Mouse (Mus musculus) midbrain, embryonic 11.5 days (tissue): ENCODE measurements at regions not wholly inside any gene's neighbourhood (a gene's known extent, or its start where the extent isn't known, plus 50 kb on each side); places are given as distances from the start of the nearest gene placed in this dataset.

Source experiments
- ATAC-seq: fragments of 200-750 bp; cut with Nextera tagmentation; 2 replicates; pipeline ENCODE4 v1.8.0; 2017; ENCODE audit warnings: moderate TSS enrichment, moderate library complexity; ENCODE audit not compliant: low FRiP score
- DNase-seq: peaks from one replicate; pipeline ENCODE4 v3.0.0; 2015; ENCODE audit warnings: low spot score; ENCODE audit errors: missing footprints
- H3K27ac ChIP-seq: fragments of 300-500 bp; sonication (generic); 2 replicates; pipeline ENCODE4 v1.5.1; 2014; ENCODE audit warnings: low read depth, low read length
- H3K27me3 ChIP-seq: fragments of 300-500 bp; sonication (generic); 2 replicates; pipeline ENCODE4 v1.6.1; 2014; ENCODE audit warnings: mild to moderate bottlenecking, low read length, moderate library complexity, mixed read lengths; ENCODE audit not compliant: control insufficient read depth, insufficient read depth
- H3K36me3 ChIP-seq: fragments of 300-500 bp; sonication (generic); 2 replicates; pipeline ENCODE4 v1.6.1; 2014; ENCODE audit warnings: mild to moderate bottlenecking, low read length, moderate library complexity, mixed read lengths; ENCODE audit not compliant: control insufficient read depth, insufficient read depth
- H3K4me1 ChIP-seq: fragments of 300-500 bp; sonication (generic); 2 replicates; pipeline ENCODE4 v1.6.1; 2014; ENCODE audit warnings: low read length; ENCODE audit not compliant: control insufficient read depth, insufficient read depth
- H3K4me2 ChIP-seq: fragments of 300-500 bp; sonication (generic); 2 replicates; pipeline ENCODE4 v1.6.1; 2014; ENCODE audit warnings: mild to moderate bottlenecking, moderate library complexity
- H3K4me3 ChIP-seq: fragments of 300-500 bp; sonication (generic); 2 replicates; pipeline ENCODE4 v1.5.1; 2014; ENCODE audit warnings: low read depth, low read length
- H3K9ac ChIP-seq: fragments of 300-500 bp; sonication (generic); 2 replicates; pipeline ENCODE4 v1.6.1; 2014; ENCODE audit warnings: low read length
- H3K9me3 ChIP-seq: fragments of 300-500 bp; sonication (generic); 2 replicates; pipeline ENCODE4 v1.6.1; 2016; ENCODE audit warnings: low read length; ENCODE audit not compliant: control insufficient read depth
- WGBS: fragments of 180-500 bp; shearing (Covaris S2); extraction: QIAGEN DNeasy Blood & Tissue Kit; methylation state at CpG from one replicate; pipeline ENCODE4 v1.1.7; 2014; 5-methylcytosine and 5-hydroxymethylcytosine counted together

- DNase-seq = no peak
- peaks cover 14% of the 10 kb centered on the region; the same call in 1 of the 2 replicates for H3K27me3 ChIP-seq
- no peak for ATAC-seq
- no peak overlapping the region for H3K4me2 ChIP-seq
- peaks cover 7% of the 10 kb centered on the region for H3K4me1 ChIP-seq
- no peak overlapping the region for H3K4me3 ChIP-seq
- H3K27ac ChIP-seq = no peak overlapping the region
- WGBS = 57% methylated on average over 7 of the region's 7 CpGs
- H3K9ac ChIP-seq = no peak overlapping the region
- H3K9me3 ChIP-seq = no peaks in the 10 kb centered on the region
- no peaks in the 10 kb centered on the region for H3K36me3 ChIP-seq
Measured at GRCm38 (mm10) chr13:94685191-94685590, 103.5 kb upstream of the Tbca start.

DNA sequence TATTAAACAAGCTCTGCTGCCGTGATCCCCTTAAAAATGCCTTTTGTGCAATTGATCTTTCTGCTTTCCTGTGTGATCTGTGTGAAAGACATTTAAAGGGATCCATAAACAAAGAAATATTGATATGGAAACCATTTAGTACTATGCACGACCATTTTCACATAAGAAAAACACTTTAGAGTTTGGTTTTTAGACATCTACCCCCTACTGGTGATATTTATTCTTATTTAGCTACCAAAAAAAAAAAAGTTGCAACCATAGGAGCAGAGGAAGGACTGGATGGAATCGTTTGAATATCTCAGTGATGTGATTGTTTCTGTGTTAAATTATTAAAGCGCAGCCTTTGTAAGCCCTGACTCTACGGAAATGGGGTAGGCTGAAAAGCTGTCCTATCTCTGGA lies 101.4 kb upstream of the Tbca start:
- DNase-seq (no peak), ATAC-seq (no peak)
- Histone ChIP-seq H3K27ac (no peak overlapping the region), H3K4me1 (no peaks in the 10 kb centered on the region), H3K27me3 (peaks cover 8% of the 10 kb centered on the region; the same call in 1 of the 2 replicates), H3K4me2 (no peak overlapping the region), H3K4me3 (no peak overlapping the region), H3K9me3 (no peaks in the 10 kb centered on the region), H3K36me3 (no peaks in the 10 kb centered on the region), H3K9ac (no peak overlapping the region)
- WGBS = 81% methylated on average over 5 of the region's 5 CpGs

DNA sequence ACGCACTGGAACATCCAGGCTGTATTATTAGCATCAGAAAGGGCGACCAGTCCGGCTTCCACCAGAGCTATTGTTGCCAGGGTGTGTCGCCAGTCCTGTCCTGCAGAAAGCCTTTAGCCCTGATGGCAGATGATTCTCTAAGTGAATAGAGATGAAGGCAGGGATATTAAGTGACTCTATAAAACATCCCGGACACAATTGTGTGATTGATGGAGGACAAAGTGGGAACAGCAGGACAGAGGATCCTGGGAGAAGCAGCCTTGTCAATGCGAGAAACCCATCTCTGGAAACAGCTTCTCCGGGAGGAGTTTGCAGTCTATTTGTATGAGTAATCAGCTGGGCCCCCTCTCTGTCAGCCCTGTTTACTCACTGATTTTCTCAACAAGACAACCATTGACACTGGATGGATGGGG lies 82.1 kb upstream of the Tbca start:
- H3K4me2 ChIP-seq = peak overlapping the region; percentile 20
- no peak overlapping the region for H3K27ac ChIP-seq
- DNase-seq (peak; percentile 94), ATAC-seq (peak; percentile 84)
- H3K4me1 ChIP-seq = peaks cover 31% of the 10 kb centered on the region
- 1% methylated on average over 7 of the region's 7 CpGs for WGBS
- H3K4me3 ChIP-seq = no peak overlapping the region
- H3K9me3 ChIP-seq = no peaks in the 10 kb centered on the region
- H3K9ac ChIP-seq = no peak overlapping the region
- H3K27me3 ChIP-seq = peaks cover 91% of the 10 kb centered on the region
- no peaks in the 10 kb centered on the region for H3K36me3 ChIP-seq

DNA sequence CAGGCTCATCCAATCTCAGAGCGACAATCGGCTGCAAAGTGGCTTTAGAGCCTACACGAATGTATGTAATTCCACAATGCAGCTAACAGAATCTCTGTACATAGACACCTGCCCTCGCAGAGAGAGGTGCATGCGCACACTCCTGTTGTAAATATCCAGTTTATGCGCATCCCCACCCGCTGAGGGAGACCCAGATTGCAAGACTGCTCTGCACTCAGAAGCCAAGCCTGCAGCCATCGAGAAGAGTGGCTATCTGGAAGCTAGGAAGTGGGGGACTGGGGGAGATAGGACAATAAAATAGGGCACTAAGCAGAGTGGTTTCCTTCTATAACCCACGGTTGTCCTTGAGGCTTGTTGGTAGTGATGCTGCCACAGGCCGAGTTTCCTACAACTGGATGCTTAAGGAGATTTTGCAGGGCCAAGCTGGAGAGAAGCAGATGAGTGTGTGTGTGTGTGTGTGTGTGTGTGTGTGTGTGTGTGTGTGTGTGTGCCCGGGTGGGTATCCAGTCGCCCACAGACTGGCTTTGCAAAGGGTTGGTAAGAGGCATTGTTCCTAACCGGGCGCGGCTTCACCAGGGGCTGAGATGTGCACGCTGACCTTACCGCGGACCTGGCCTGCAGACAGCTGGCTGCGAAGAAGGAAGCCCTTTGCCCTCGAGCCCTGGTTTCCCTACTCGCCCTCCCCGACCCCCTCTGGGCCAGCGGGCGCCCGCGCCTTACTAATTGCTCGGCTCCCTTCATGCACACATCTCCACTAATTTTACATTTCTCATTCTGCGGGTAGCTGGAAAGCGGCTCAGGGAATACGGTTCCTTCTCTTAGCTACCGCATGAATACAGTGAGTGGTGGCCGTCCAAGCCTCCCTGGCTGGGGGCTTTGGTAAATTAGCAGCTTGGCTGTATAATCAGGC lies 81.1 kb upstream of the Tbca start:
- Histone ChIP-seq H3K9me3 (no peaks in the 10 kb centered on the region), H3K27ac (no peak overlapping the region), H3K4me3 (no peak overlapping the region), H3K4me1 (peaks cover 29% of the 10 kb centered on the region), H3K9ac (no peak overlapping the region), H3K4me2 (peak overlapping the region; percentile 4; the same call in 1 of the 2 replicates), H3K36me3 (no peaks in the 10 kb centered on the region), H3K27me3 (peaks cover 92% of the 10 kb centered on the region)
- DNase-seq = peak; percentile 96
- ATAC-seq = no peak
- 2% methylated on average over 32 of the region's 32 CpGs for WGBS

GRCm38 (mm10) chr13:94708786-94709185 lies 79.9 kb upstream of the Tbca start:
- H3K9ac ChIP-seq = no peak overlapping the region
- peaks cover 25% of the 10 kb centered on the region for H3K4me1 ChIP-seq
- WGBS = 31% methylated on average over 5 of the region's 5 CpGs
- DNase-seq (peak; percentile 93), ATAC-seq (no peak)
- no peaks in the 10 kb centered on the region for H3K9me3 ChIP-seq
- H3K36me3 ChIP-seq = no peaks in the 10 kb centered on the region
- H3K4me2 ChIP-seq = no peak overlapping the region
- peaks cover 92% of the 10 kb centered on the region for H3K27me3 ChIP-seq
- H3K27ac ChIP-seq = no peak overlapping the region
- H3K4me3 ChIP-seq = no peak overlapping the region

DNA sequence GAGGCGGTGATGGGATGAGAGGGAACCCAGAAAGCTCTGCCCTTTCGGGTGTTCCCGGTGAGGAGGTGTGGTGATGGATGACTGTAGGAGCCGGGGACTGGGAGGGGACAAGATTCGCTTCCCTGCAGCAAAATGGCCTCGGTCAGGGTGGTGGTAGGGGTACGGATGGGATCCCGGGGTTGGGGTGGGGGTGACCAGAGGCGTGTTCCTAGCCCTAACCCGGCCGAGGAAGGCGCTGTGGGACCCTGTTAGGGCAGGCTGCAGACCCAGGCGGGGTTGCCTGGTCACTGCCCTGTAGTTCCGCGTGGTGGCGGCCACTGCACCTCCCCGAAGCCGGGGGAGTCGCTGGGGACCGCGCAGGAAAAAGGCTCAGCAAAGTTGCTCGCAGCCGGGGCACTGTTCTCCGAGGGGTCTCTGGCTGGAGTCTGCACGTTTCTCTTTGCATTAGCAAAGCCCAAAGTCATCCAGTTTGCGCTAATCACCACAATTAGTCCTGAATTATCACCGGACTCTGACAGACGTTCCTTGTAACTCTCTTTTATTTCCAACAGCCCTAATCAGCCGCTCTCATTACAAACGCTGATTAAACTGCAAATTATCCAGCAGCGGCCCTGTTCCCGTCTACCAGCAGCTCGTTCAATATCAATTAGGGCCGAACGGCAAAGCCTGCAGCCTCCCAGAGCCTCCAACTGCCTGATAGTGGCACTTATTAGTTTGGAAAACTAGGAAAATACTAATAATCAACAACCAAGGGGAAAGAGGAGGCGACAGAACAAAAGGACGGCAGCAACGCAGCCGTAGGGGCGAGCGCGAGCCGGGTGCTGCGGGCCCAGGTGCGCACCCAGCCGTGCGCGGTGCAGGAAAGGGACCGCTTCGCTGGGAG lies 78.8 kb upstream of the Tbca start:
- 1% methylated on average over 50 of the region's 50 CpGs for WGBS
- peaks cover 25% of the 10 kb centered on the region for H3K4me1 ChIP-seq
- peak overlapping the region; percentile 5; the same call in 1 of the 2 replicates for H3K4me3 ChIP-seq
- no peaks in the 10 kb centered on the region for H3K36me3 ChIP-seq
- DNase-seq = peak; percentile 97
- peak overlapping the region; percentile 29 for H3K4me2 ChIP-seq
- H3K27ac ChIP-seq = no peak overlapping the region
- no peak overlapping the region for H3K9ac ChIP-seq
- H3K27me3 ChIP-seq = peaks cover 94% of the 10 kb centered on the region
- no peaks in the 10 kb centered on the region for H3K9me3 ChIP-seq
- peak; percentile 56 for ATAC-seq

DNA sequence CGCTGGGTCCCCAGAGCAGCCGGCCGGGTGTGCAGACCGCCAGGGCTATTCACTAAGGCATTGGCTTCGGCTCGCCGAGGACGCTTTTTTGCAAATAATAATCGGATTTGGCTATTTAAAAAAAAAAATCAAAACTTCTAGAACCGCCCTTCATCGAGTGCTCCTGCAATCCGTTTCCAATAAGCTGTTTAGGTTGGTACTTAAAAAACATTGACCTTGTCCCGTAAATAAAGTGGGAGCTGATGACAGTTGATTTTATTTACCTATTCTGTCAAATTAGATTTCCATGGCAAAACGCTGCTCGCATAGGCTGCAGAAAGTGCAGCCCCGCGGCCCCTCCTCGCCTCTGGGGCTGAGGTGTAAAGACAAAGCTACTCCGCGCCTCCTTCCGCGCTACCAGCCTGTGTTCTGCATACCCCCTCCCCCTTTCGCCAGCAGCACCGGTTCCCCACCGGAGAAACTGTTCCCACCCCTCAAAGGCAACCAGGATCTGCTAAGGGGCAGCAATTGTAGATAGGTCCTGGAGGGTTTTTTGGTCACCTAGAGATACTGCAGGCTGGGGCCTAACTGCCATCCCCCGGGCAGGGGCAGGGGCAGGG lies 78.0 kb upstream of the Tbca start:
- Histone ChIP-seq H3K36me3 (no peaks in the 10 kb centered on the region), H3K4me1 (peaks cover 25% of the 10 kb centered on the region), H3K4me2 (peak overlapping the region; percentile 29), H3K9ac (no peak overlapping the region), H3K27me3 (peaks cover 93% of the 10 kb centered on the region), H3K9me3 (no peaks in the 10 kb centered on the region), H3K27ac (no peak overlapping the region), H3K4me3 (peak overlapping the region; percentile 5; the same call in 1 of the 2 replicates)
- 1% methylated on average over 26 of the region's 26 CpGs for WGBS
- ATAC-seq (no peak), DNase-seq (peak; percentile 94)

DNA sequence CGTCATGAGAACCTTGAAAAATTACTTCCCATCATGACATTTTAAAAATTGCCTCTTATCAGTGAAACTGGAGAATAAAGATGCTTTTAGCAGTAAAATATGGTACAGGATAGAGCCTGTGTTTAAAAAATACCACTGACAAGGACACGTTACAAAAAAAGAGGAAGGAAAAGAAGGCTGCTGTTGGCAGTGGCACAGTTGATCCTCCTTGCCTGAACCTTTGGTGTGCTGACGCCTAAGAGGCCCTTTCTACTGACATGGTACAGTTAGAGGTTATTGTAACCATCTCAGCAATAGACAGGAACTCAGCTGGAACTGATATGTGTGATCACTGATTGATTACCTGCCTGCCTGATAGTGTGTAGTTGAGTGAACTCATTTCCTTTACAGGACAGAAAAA lies 75.3 kb upstream of the Tbca start:
- Histone ChIP-seq H3K4me3 (no peak overlapping the region), H3K4me1 (peaks cover 10% of the 10 kb centered on the region), H3K9ac (no peak overlapping the region), H3K27ac (no peak overlapping the region), H3K27me3 (peaks cover 75% of the 10 kb centered on the region), H3K4me2 (no peak overlapping the region), H3K36me3 (no peaks in the 10 kb centered on the region), H3K9me3 (no peaks in the 10 kb centered on the region)
- ATAC-seq (no peak), DNase-seq (no peak)
- WGBS = 60% methylated on average over 3 of the region's 3 CpGs
